In the genomic region with DNA sequence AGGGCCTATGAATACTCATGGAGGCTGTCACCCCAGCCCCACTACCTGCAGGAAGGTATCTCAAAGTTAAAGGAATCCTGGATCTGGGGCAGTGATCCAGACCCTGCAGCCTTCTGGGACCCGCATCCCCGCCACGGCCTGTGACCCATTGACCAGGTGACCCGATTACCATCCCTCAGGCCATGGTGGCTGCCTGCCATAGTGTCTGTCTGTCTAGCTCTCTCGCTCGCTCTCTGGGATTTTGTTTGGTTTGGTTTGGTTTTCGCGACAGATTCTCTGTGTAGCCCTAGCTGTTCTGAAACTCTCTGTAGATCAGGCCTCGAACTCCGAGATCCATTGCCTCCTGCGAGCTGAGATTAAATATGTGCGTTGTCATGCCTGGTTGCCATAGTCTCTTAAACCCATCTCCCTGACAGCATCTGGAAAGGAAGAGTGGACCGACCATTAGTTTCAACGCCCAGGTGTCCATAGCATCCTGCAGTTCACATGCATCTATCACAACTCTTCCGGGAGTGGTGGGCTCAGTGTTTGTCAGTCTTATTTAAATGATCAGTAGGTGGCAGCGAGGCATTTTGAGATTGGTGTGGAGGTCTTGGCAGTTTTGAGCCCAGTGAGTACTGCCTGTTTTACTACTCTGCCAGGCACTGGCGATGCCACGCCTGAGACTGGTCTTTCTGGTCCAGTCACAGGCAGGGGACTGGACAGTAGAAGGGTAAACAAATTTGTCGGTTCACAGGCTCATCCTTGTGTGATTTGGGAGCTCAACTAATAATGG, we compare ENCODE assay signal across 8 mouse cellular contexts. TPM values are rescaled to one million over a fixed set of nuclear protein-coding genes. Genes with fewer than 3 reads are reported as not detected.
DNase-seq lines count a peak whose midpoint lies in the region; ATAC-seq and TF ChIP-seq lines count a peak whose summit lies in the region.

No protein-coding gene starts in this region.

- peak; percentile 73 to 80 for DNase-seq in cerebellum, postnatal 10 days
- no peak for DNase-seq in cerebellum, postnatal 4 days (ENCODE audit: low spot score in 2 of 2)
- peak; percentile 26 for DNase-seq in thymus, adult 2 months
- no peak for DNase-seq in thymus, postnatal 25 days
- no peak for DNase-seq in gastrocnemius, postnatal 4 days (ENCODE audit: low spot score in 2 of 2)

- TF ChIP-seq POLR2A in thymus, adult 2 months (IDR thresholded peaks at IDR 0.05; ENCODE audit: control insufficient read depth, extremely low read depth, insufficient read depth, low read length, poor library complexity), result no peak
- TF ChIP-seq POLR2A in small intestine, adult 2 months (IDR thresholded peaks at IDR 0.05; ENCODE audit: low read depth, low read length), result no peak

- WGBS in thymus, adult 2 months, result 29% methylated on average over 19 of the region's 19 CpGs
- WGBS in heart, embryonic 13.5 days, result 19% methylated on average over 19 of the region's 19 CpGs
- WGBS in limb, embryonic 15.5 days, result 19% methylated on average over 19 of the region's 19 CpGs
- 12% methylated on average over 19 of the region's 19 CpGs for WGBS in small intestine, adult 2 months

- H3K36me3 ChIP-seq in thymus, adult 2 months (ENCODE audit: control insufficient read depth, insufficient read depth, low read length), result no peaks in the 10 kb centered on the region
- peaks cover 33% of the 10 kb centered on the region for H3K36me3 ChIP-seq in heart, embryonic 13.5 days
- H3K36me3 ChIP-seq in limb, embryonic 15.5 days, result peaks cover 25% of the 10 kb centered on the region
- no peaks in the 10 kb centered on the region for H3K36me3 ChIP-seq in small intestine, adult 2 months (ENCODE audit: control insufficient read depth, insufficient read depth, low read length)

- peaks cover 34% of the 10 kb centered on the region for H3K4me1 ChIP-seq in thymus, adult 2 months (replicated peaks; ENCODE audit: control insufficient read depth, insufficient read depth, low read length)
- peaks cover 52% of the 10 kb centered on the region for H3K4me1 ChIP-seq in heart, embryonic 13.5 days
- H3K4me1 ChIP-seq in limb, embryonic 15.5 days, result peaks cover 43% of the 10 kb centered on the region
- H3K4me1 ChIP-seq in small intestine, adult 2 months (ENCODE audit: control insufficient read depth, insufficient read depth, insufficient read length, low read length), result peaks cover 12% of the 10 kb centered on the region; the same call in 1 of the 2 replicates

- H3K4me2 ChIP-seq in heart, embryonic 13.5 days, result peak overlapping the region; percentile 95
- H3K4me2 ChIP-seq in limb, embryonic 15.5 days, result peak overlapping the region; percentile 85

- no peak overlapping the region for H3K27ac ChIP-seq in thymus, adult 2 months (ENCODE audit: control insufficient read depth, insufficient read depth, low read length)
- H3K27ac ChIP-seq in heart, embryonic 13.5 days (replicated peaks), result peak overlapping the region; percentile 92
- peak overlapping the region; percentile 86 for H3K27ac ChIP-seq in limb, embryonic 15.5 days
- H3K27ac ChIP-seq in small intestine, adult 2 months (ENCODE audit: insufficient read depth, low read depth, low read length), result peak overlapping the region; percentile 46

- TF ChIP-seq CTCF in thymus, adult 2 months (IDR thresholded peaks at IDR 0.05; ENCODE audit: borderline replicate concordance, control insufficient read depth, extremely low read depth, insufficient read depth, low read length, poor library complexity), result no peak
- TF ChIP-seq CTCF in small intestine, adult 2 months (IDR thresholded peaks at IDR 0.05; ENCODE audit: extremely low read depth, insufficient read length, insufficient replicate concordance, low read depth, low read length), result no peak

- H3K4me3 ChIP-seq in thymus, adult 2 months (ENCODE audit: control insufficient read depth, insufficient read depth, low read length), result peak overlapping the region; percentile 49
- H3K4me3 ChIP-seq in heart, embryonic 13.5 days, result peak overlapping the region; percentile 87
- H3K4me3 ChIP-seq in limb, embryonic 15.5 days, result peak overlapping the region; percentile 81
- H3K4me3 ChIP-seq in small intestine, adult 2 months (ENCODE audit: low read depth, low read length), result peak overlapping the region; percentile 90

- H3K9me3 ChIP-seq in heart, embryonic 13.5 days, result no peaks in the 10 kb centered on the region
- H3K9me3 ChIP-seq in limb, embryonic 15.5 days, result no peaks in the 10 kb centered on the region

- peak overlapping the region; percentile 91 for H3K9ac ChIP-seq in heart, embryonic 13.5 days
- H3K9ac ChIP-seq in limb, embryonic 15.5 days, result peak overlapping the region; percentile 61

- no peak for ATAC-seq in heart, embryonic 13.5 days (ENCODE audit: extremely low read depth, insufficient number of reproducible peaks, low FRiP score, low TSS enrichment)
- no peak for ATAC-seq in limb, embryonic 15.5 days (ENCODE audit: insufficient number of reproducible peaks, low FRiP score, low TSS enrichment, low read depth)

- no peaks in the 10 kb centered on the region for H3K27me3 ChIP-seq in thymus, adult 2 months (ENCODE audit: control insufficient read depth, insufficient read depth, low read length)
- H3K27me3 ChIP-seq in heart, embryonic 13.5 days (replicated peaks), result no peaks in the 10 kb centered on the region
- no peaks in the 10 kb centered on the region for H3K27me3 ChIP-seq in limb, embryonic 15.5 days
- no peaks in the 10 kb centered on the region for H3K27me3 ChIP-seq in small intestine, adult 2 months (ENCODE audit: control insufficient read depth, insufficient read depth, low read length)

RNA-seq across cellular contexts. Expression of a gene that starts 0.6 kb away (rescaled TPM):
- polyA plus RNA-seq in thymus, adult 2 months (2012; rRNA removed), result 28.3 and 30.2 TPM in 2 replicates
- polyA plus RNA-seq in heart, embryonic 13.5 days (2015; fragmentation: Nextera tagmentation; extraction: Ambion mirVana), result 11.4 and 11.7 TPM in 2 replicates
- polyA plus RNA-seq in limb, embryonic 15.5 days (2015; fragmentation: Nextera tagmentation; extraction: Ambion mirVana), result 23.0 and 24.7 TPM in 2 replicates
- 5.6 and 8.8 TPM in 2 replicates for polyA plus RNA-seq in small intestine, adult 2 months (2012; rRNA removed)
- 10 to 100 TPM; 30.2 to 32.2 TPM for total RNA-seq in gastrocnemius, postnatal 4 days (2021)

RNA-seq across cellular contexts. Expression of a gene that starts 0.8 kb away (rescaled TPM):
- 37.9 and 39.4 TPM in 2 replicates for polyA plus RNA-seq in thymus, adult 2 months (2012; rRNA removed)
- polyA plus RNA-seq in heart, embryonic 13.5 days (2015; fragmentation: Nextera tagmentation; extraction: Ambion mirVana), result 5.8 and 6.5 TPM in 2 replicates
- 6.5 and 6.8 TPM in 2 replicates for polyA plus RNA-seq in limb, embryonic 15.5 days (2015; fragmentation: Nextera tagmentation; extraction: Ambion mirVana)
- polyA plus RNA-seq in small intestine, adult 2 months (2012; rRNA removed), result 2.7 and 2.8 TPM in 2 replicates
- total RNA-seq in gastrocnemius, postnatal 4 days (2021), result 10 to 100 TPM; 13.6 to 14.4 TPM

RNA-seq across cellular contexts. Expression of a gene that starts 38.9 kb away (rescaled TPM):
- 1.6 and 195 TPM in 2 replicates for polyA plus RNA-seq in thymus, adult 2 months (2012; rRNA removed)
- polyA plus RNA-seq in heart, embryonic 13.5 days (2015; fragmentation: Nextera tagmentation; extraction: Ambion mirVana), result 4,587 and 5,670 TPM in 2 replicates
- polyA plus RNA-seq in limb, embryonic 15.5 days (2015; fragmentation: Nextera tagmentation; extraction: Ambion mirVana), result not detected in 2 replicates
- not detected in 2 replicates for polyA plus RNA-seq in small intestine, adult 2 months (2012; rRNA removed)
- not detected for total RNA-seq in gastrocnemius, postnatal 4 days (2021)

RNA-seq across cellular contexts. Expression of a gene that starts 48.4 kb away (rescaled TPM):
- polyA plus RNA-seq in thymus, adult 2 months (2012; rRNA removed), result 98.0 and 106 TPM in 2 replicates
- 15.4 and 17.6 TPM in 2 replicates for polyA plus RNA-seq in heart, embryonic 13.5 days (2015; fragmentation: Nextera tagmentation; extraction: Ambion mirVana)
- 14.8 and 15.9 TPM in 2 replicates for polyA plus RNA-seq in limb, embryonic 15.5 days (2015; fragmentation: Nextera tagmentation; extraction: Ambion mirVana)
- 10.3 and 14.2 TPM in 2 replicates for polyA plus RNA-seq in small intestine, adult 2 months (2012; rRNA removed)
- 10 to 100 TPM; 20.5 to 22.7 TPM for total RNA-seq in gastrocnemius, postnatal 4 days (2021)

RNA-seq across cellular contexts. Expression of a gene that starts 53.9 kb away (rescaled TPM):
- polyA plus RNA-seq in thymus, adult 2 months (2012; rRNA removed), result 0.24 and 2.3 TPM in 2 replicates
- polyA plus RNA-seq in heart, embryonic 13.5 days (2015; fragmentation: Nextera tagmentation; extraction: Ambion mirVana), result 187 and 230 TPM in 2 replicates
- 0.19 TPM in 1 of 2 replicates, not detected in the other for polyA plus RNA-seq in limb, embryonic 15.5 days (2015; fragmentation: Nextera tagmentation; extraction: Ambion mirVana)
- not detected in 2 replicates for polyA plus RNA-seq in small intestine, adult 2 months (2012; rRNA removed)
- total RNA-seq in gastrocnemius, postnatal 4 days (2021), result not detected

Comparison
In these comparisons a context has a peak if more than half of its experiments do, and no peak if none do; other contexts are left out.
1. DNase-seq: peak in cerebellum, postnatal 10 days (2 of 2) and thymus, adult 2 months (single experiment); none in cerebellum, postnatal 4 days (0 of 2), thymus, postnatal 25 days (single experiment) and gastrocnemius, postnatal 4 days (0 of 2).
2. Peak in every context shown above with its lines, with median percentiles within 50 percentile points of each other: H3K4me3 ChIP-seq.